Comparison of ENCODE assay signal across 10 mouse cellular contexts in genomic region chr5:135276597-135276996, GRCm38 (mm10). TPM values are rescaled to one million over a fixed set of nuclear protein-coding genes. Genes with fewer than 3 reads are reported as not detected.
DNase-seq lines count a peak whose midpoint lies in the region; ATAC-seq and TF ChIP-seq lines count a peak whose summit lies in the region.
"Had no signal": no experiment of that assay in that cellular context is flagged by ENCODE, and none has a peak within 500 bp of the region (broad histone marks: within the 10 kb centered on the region; RNA-seq: fewer than 3 reads in every experiment).

No protein-coding gene starts in this region.

- WGBS in kidney, embryonic 15.5 days, result 7% methylated on average over 36 of the region's 36 CpGs
- 4% methylated on average over 32 of the region's 36 CpGs for WGBS in embryonic facial prominence, embryonic 12.5 days
- WGBS in intestine, postnatal 0 days, result 8% methylated on average over 36 of the region's 36 CpGs
- WGBS in neural tube, embryonic 12.5 days, result 6% methylated on average over 36 of the region's 36 CpGs

- peaks cover 23% of the 10 kb centered on the region for H3K27me3 ChIP-seq in kidney, embryonic 15.5 days
- H3K27me3 ChIP-seq in embryonic facial prominence, embryonic 12.5 days, result peaks cover 3% of the 10 kb centered on the region
- 0 out of 2 replicates have a peak, but pooled peaks cover 5% of the 10 kb centered on the region for H3K27me3 ChIP-seq in intestine, postnatal 0 days (replicated peaks; ENCODE audit: control insufficient read depth, insufficient read depth, low read length)
- no peaks in the 10 kb centered on the region; the same call in 1 of the 2 replicates for H3K27me3 ChIP-seq in neural tube, embryonic 12.5 days (replicated peaks)

- H3K4me3 ChIP-seq in kidney, embryonic 15.5 days (replicated peaks), result peak overlapping the region; percentile 32
- peak overlapping the region; percentile 29 for H3K4me3 ChIP-seq in embryonic facial prominence, embryonic 12.5 days
- H3K4me3 ChIP-seq in intestine, postnatal 0 days (ENCODE audit: low read depth, low read length), result peak overlapping the region; percentile 20; the same call in 1 of the 2 replicates
- H3K4me3 ChIP-seq in neural tube, embryonic 12.5 days, result peak overlapping the region; percentile 22; the same call in 1 of the 2 replicates

- no peak for TF ChIP-seq CTCF in intestine, postnatal 0 days (IDR thresholded peaks at IDR 0.05; ENCODE audit: low read depth)

- H3K36me3 ChIP-seq in kidney, embryonic 15.5 days, result no peaks in the 10 kb centered on the region
- H3K36me3 ChIP-seq in embryonic facial prominence, embryonic 12.5 days, result no peaks in the 10 kb centered on the region
- no peaks in the 10 kb centered on the region for H3K36me3 ChIP-seq in intestine, postnatal 0 days (ENCODE audit: control insufficient read depth, insufficient read depth)
- no peaks in the 10 kb centered on the region for H3K36me3 ChIP-seq in neural tube, embryonic 12.5 days

- peak overlapping the region; percentile 33 for H3K9ac ChIP-seq in kidney, embryonic 15.5 days
- H3K9ac ChIP-seq in embryonic facial prominence, embryonic 12.5 days, result peak overlapping the region; percentile 43; the same call in 1 of the 2 replicates
- H3K9ac ChIP-seq in intestine, postnatal 0 days (ENCODE audit: low read depth, low read length), result no peak overlapping the region
- H3K9ac ChIP-seq in neural tube, embryonic 12.5 days, result peak overlapping the region; percentile 44; the same call in 1 of the 2 replicates

- no peak for DNase-seq in kidney, adult 8-10 months
- no peak for DNase-seq in layer of hippocampus, postnatal 36 days
- DNase-seq in thymus, postnatal 0 days (ENCODE audit: low spot score), result no peak
- no peak for DNase-seq in gastrocnemius, adult 18-20 months (ENCODE audit: low spot score)
- DNase-seq: thymus, adult 2 months had no signal

- no peak overlapping the region for H3K27ac ChIP-seq in kidney, embryonic 15.5 days
- H3K27ac ChIP-seq in embryonic facial prominence, embryonic 12.5 days, result peak overlapping the region; percentile 4; the same call in 1 of the 2 replicates
- H3K27ac ChIP-seq in intestine, postnatal 0 days (ENCODE audit: low read depth, low read length), result no peak overlapping the region
- H3K27ac ChIP-seq in neural tube, embryonic 12.5 days, result no peak overlapping the region

- H3K9me3 ChIP-seq in kidney, embryonic 15.5 days (replicated peaks), result no peaks in the 10 kb centered on the region
- no peaks in the 10 kb centered on the region for H3K9me3 ChIP-seq in embryonic facial prominence, embryonic 12.5 days
- H3K9me3 ChIP-seq in intestine, postnatal 0 days (ENCODE audit: control insufficient read depth), result no peaks in the 10 kb centered on the region
- H3K9me3 ChIP-seq in neural tube, embryonic 12.5 days, result no peaks in the 10 kb centered on the region

- H3K4me2 ChIP-seq in kidney, embryonic 15.5 days, result peak overlapping the region; percentile 61
- H3K4me2 ChIP-seq in embryonic facial prominence, embryonic 12.5 days (replicated peaks), result peak overlapping the region; percentile 45
- H3K4me2 ChIP-seq in intestine, postnatal 0 days (replicated peaks; ENCODE audit: low read depth), result peak overlapping the region; percentile 58
- peak overlapping the region; percentile 54 for H3K4me2 ChIP-seq in neural tube, embryonic 12.5 days (replicated peaks)

- H3K4me1 ChIP-seq in kidney, embryonic 15.5 days, result peaks cover 17% of the 10 kb centered on the region
- peaks cover 11% of the 10 kb centered on the region for H3K4me1 ChIP-seq in embryonic facial prominence, embryonic 12.5 days
- no peaks in the 10 kb centered on the region; the same call in 1 of the 2 replicates for H3K4me1 ChIP-seq in intestine, postnatal 0 days (replicated peaks; ENCODE audit: control insufficient read depth, insufficient read depth, low read length)
- peaks cover 16% of the 10 kb centered on the region for H3K4me1 ChIP-seq in neural tube, embryonic 12.5 days

- no peak for ATAC-seq in kidney, embryonic 15.5 days (replicated peaks; ENCODE audit: low FRiP score)
- no peak for ATAC-seq in embryonic facial prominence, embryonic 12.5 days (ENCODE audit: insufficient number of reproducible peaks, insufficient read depth, low FRiP score, low TSS enrichment)
- no peak for ATAC-seq in intestine, postnatal 0 days
- ATAC-seq in neural tube, embryonic 12.5 days (ENCODE audit: low FRiP score, low read depth), result peak; percentile 29; the same call in 1 of the 2 replicates

RNA-seq across cellular contexts. Expression of gene Fzd9, which starts 25.6 kb away (rescaled TPM):
- polyA plus RNA-seq in kidney, embryonic 15.5 days (2015; fragmentation: Nextera tagmentation; extraction: Ambion mirVana), result 1.7 and 2.0 TPM in 2 replicates
- 13.2 and 15.6 TPM in 2 replicates for polyA plus RNA-seq in embryonic facial prominence, embryonic 12.5 days (2016; fragmentation: Nextera tagmentation; extraction: Ambion mirVana)
- 0.07 and 0.18 TPM in 2 replicates for polyA plus RNA-seq in intestine, postnatal 0 days (2015; fragmentation: Nextera tagmentation; extraction: Ambion mirVana)
- 11.9 and 14.5 TPM in 2 replicates for polyA plus RNA-seq in neural tube, embryonic 12.5 days (2016; fragmentation: Nextera tagmentation; extraction: Ambion mirVana)
- 1 to 10 TPM; 4.1 to 5.7 TPM for total RNA-seq in layer of hippocampus, postnatal 36 days (2021)
- 0.33 and 0.64 TPM in 2 replicates for polyA plus RNA-seq in thymus, postnatal 0 days (2015; fragmentation: Nextera tagmentation; extraction: Ambion mirVana)
- 10 to 100 TPM; 29.0 to 51.7 TPM for total RNA-seq in gastrocnemius, adult 18-20 months (2021)
- total RNA-seq: CH12.LX had no signal
